Mouse (Mus musculus): Measurements from ENCODE around the gene Pigl.

DNA sequence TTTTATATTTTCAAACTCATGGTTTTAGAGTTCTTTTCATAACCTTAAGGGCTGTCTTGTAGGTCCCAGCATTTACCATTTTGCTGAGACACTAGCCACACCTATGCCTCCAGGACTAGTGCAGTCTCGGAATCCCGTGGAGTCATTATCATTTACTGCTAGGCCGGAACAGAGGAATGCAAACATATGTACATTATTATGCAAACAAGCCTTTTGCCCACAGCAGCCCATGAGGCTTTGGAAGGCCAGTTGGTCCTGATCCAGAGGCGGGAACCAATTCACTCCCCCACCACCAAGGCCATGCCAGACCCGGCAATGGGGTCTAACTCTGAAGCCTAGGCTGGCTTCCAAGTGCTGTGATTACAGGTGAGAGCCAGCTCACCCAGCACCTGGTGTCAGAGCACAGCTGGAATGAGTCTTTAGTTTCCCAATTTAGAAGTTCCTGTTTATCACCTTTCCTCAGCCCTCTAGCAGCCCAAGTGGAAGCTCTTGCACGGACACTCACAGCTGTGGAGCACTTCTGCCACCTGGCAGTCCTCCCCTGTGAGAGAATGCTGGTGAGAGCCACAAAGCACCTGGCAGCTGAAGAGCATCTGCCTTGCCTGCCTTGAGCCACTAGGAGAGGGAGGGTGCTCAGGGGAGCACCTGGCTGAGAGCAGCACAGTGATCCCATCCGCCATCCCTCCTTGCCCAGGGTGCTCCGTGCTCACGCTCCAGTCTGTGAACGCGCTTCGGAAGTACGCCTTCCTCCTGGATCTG, 53.4 kb downstream of the Pigl start:
- TF ChIP-seq POLR2A (IDR thresholded peaks at IDR 0.05; ENCODE audit: borderline replicate concordance, extremely low read depth, low read depth, low read length) = no peak
- TF ChIP-seq CTCF (IDR thresholded peaks at IDR 0.05; ENCODE audit: insufficient read depth, low read length) = no peak

Measured in lung, adult 2 months (tissue).